Mouse (Mus musculus): ENCODE data around the gene Eefsec. TPM values are rescaled to one million over a fixed set of nuclear protein-coding genes. Genes with fewer than 3 reads are reported as not detected.

Gene Eefsec
- polyA plus RNA-seq, 1 experiment from 2014 or later = 26.3 TPM

GRCm38 (mm10) chr6:88439056-88439455 is 7.3 kb downstream of the Eefsec start:
- ATAC-seq = no peak
- H3K36me3 ChIP-seq (ENCODE audit: control insufficient read depth, insufficient read depth, low read length) = no peaks in the 10 kb centered on the region
- no peak overlapping the region for H3K27ac ChIP-seq (ENCODE audit: low read length)
- 74% methylated on average over 4 of the region's 4 CpGs for WGBS
- H3K27me3 ChIP-seq (ENCODE audit: control insufficient read depth, insufficient read depth, low read depth, low read length) = no peaks in the 10 kb centered on the region
- no peak overlapping the region for H3K4me3 ChIP-seq (ENCODE audit: low read depth, low read length)
- H3K4me1 ChIP-seq (ENCODE audit: control insufficient read depth, insufficient read depth, low read length) = no peaks in the 10 kb centered on the region
- no peaks in the 10 kb centered on the region for H3K9me3 ChIP-seq (replicated peaks; ENCODE audit: control insufficient read depth, low read length, poor library complexity, severe bottlenecking)
- H3K4me2 ChIP-seq (ENCODE audit: low read length) = no peak overlapping the region
- H3K9ac ChIP-seq (ENCODE audit: low read depth, low read length) = no peak overlapping the region

- Histone ChIP-seq H3K4me3 (ENCODE audit: low read depth, low read length) (no peak overlapping the region), H3K36me3 (ENCODE audit: control insufficient read depth, insufficient read depth, low read length) (no peaks in the 10 kb centered on the region), H3K9me3 (replicated peaks; ENCODE audit: control insufficient read depth, low read length, poor library complexity, severe bottlenecking) (no peaks in the 10 kb centered on the region), H3K9ac (ENCODE audit: low read depth, low read length) (no peak overlapping the region), H3K4me2 (ENCODE audit: low read length) (no peak overlapping the region), H3K4me1 (ENCODE audit: control insufficient read depth, insufficient read depth, low read length) (no peaks in the 10 kb centered on the region), H3K27ac (ENCODE audit: low read length) (no peak overlapping the region), H3K27me3 (ENCODE audit: control insufficient read depth, insufficient read depth, low read depth, low read length) (no peaks in the 10 kb centered on the region)
- WGBS = 93% methylated on average over 7 of the region's 7 CpGs
- no peak for ATAC-seq
Observed at GRCm38 (mm10) chr6:88435609-88436008, 10.7 kb downstream of the Eefsec start.

DNA sequence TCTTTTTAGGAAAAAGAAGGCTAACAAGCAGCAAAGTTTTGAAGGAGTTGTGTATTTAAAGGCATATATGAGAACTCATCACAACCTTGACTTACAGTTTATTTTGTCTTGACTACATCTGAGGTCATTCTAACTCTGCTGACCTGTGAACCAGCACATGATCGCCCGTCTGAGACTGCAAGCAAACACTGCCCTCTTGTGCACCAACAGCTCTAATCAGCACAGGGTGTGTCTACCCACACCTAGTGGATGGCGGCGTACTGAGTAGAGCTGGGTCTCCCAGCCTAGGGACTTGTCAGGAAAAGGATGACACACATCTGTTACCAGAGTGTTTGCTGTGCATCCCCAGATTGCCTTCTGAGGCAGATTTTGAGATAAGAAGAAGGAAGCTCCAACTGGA is 15.1 kb downstream of the Eefsec start:
- no peaks in the 10 kb centered on the region for H3K4me1 ChIP-seq (ENCODE audit: control insufficient read depth, insufficient read depth, low read length)
- H3K27me3 ChIP-seq (ENCODE audit: control insufficient read depth, insufficient read depth, low read depth, low read length) = no peaks in the 10 kb centered on the region
- no peak overlapping the region for H3K4me2 ChIP-seq (ENCODE audit: low read length)
- H3K4me3 ChIP-seq (ENCODE audit: low read depth, low read length) = no peak overlapping the region
- H3K9me3 ChIP-seq (replicated peaks; ENCODE audit: control insufficient read depth, low read length, poor library complexity, severe bottlenecking) = no peaks in the 10 kb centered on the region
- no peak for ATAC-seq
- no peak overlapping the region for H3K9ac ChIP-seq (ENCODE audit: low read depth, low read length)
- no peak overlapping the region for H3K27ac ChIP-seq (ENCODE audit: low read length)
- WGBS = 33% methylated on average over 4 of the region's 4 CpGs
- no peaks in the 10 kb centered on the region for H3K36me3 ChIP-seq (ENCODE audit: control insufficient read depth, insufficient read depth, low read length)

- ATAC-seq = no peak
- no peak overlapping the region for H3K9ac ChIP-seq (ENCODE audit: low read depth, low read length)
- H3K27me3 ChIP-seq (ENCODE audit: control insufficient read depth, insufficient read depth, low read depth, low read length) = no peaks in the 10 kb centered on the region
- H3K36me3 ChIP-seq (ENCODE audit: control insufficient read depth, insufficient read depth, low read length) = no peaks in the 10 kb centered on the region
- WGBS = 50% methylated on average over 7 of the region's 7 CpGs
- H3K4me2 ChIP-seq (ENCODE audit: low read length) = no peak overlapping the region
- H3K4me3 ChIP-seq (ENCODE audit: low read depth, low read length) = no peak overlapping the region
- H3K27ac ChIP-seq (ENCODE audit: low read length) = no peak overlapping the region
- no peaks in the 10 kb centered on the region for H3K9me3 ChIP-seq (replicated peaks; ENCODE audit: control insufficient read depth, low read length, poor library complexity, severe bottlenecking)
- H3K4me1 ChIP-seq (ENCODE audit: control insufficient read depth, insufficient read depth, low read length) = 0 out of 2 replicates have a peak, but pooled peaks cover 2% of the 10 kb centered on the region
Observed at GRCm38 (mm10) chr6:88416130-88416758, 30.1 kb downstream of the Eefsec start.

DNA sequence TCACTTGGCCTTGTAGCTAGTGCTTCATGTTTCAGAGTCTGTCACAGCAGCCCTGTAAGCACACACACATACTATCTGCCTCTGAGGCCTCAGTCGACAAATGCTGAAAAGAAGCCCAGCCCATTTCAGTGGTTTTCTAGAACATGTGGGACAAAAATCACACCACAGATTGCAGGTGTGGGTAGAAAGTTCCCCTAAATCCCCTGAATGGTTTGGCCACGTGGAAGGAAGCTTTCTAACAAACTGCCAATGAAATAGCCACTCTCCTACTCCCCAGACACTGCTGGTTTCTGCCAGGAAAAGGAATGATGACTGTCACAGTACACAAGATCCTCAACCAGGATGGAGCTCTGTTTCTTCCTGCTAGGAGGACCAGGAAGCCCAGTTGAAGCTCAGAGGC is 33.7 kb downstream of the Eefsec start:
- Histone ChIP-seq H3K9ac (ENCODE audit: low read depth, low read length) (0 out of 2 replicates have a peak overlapping the region, but pooled peaks have one; percentile 10), H3K4me1 (ENCODE audit: control insufficient read depth, insufficient read depth, low read length) (0 out of 2 replicates have a peak, but pooled peaks cover 2% of the 10 kb centered on the region), H3K4me3 (ENCODE audit: low read depth, low read length) (no peak overlapping the region), H3K36me3 (ENCODE audit: control insufficient read depth, insufficient read depth, low read length) (no peaks in the 10 kb centered on the region), H3K27ac (ENCODE audit: low read length) (no peak overlapping the region), H3K9me3 (replicated peaks; ENCODE audit: control insufficient read depth, low read length, poor library complexity, severe bottlenecking) (no peaks in the 10 kb centered on the region), H3K27me3 (ENCODE audit: control insufficient read depth, insufficient read depth, low read depth, low read length) (no peaks in the 10 kb centered on the region), H3K4me2 (ENCODE audit: low read length) (no peak overlapping the region)
- no peak for ATAC-seq
- 75% methylated on average over 2 of the region's 2 CpGs for WGBS

DNA sequence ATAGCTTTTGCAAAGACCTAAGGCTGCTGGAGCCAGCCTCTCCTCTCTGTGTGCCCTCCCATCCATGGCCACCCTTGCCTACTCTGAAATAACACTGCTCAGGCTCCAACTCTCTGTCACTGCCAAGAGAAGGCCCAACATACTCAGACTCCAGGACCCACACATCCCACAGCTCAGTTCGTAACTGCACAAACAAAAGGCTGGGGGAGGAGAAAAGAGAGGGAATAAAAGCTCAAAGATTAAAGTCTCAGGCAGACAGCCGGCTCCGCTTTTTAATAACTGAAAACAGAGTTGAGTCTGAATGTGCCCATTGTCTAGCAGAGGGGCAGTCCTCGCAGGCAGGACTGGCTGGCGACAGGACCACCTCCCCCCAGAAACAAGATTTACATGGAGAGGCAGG is 36.8 kb downstream of the Eefsec start:
- Histone ChIP-seq H3K9me3 (replicated peaks; ENCODE audit: control insufficient read depth, low read length, poor library complexity, severe bottlenecking) (no peaks in the 10 kb centered on the region), H3K4me3 (ENCODE audit: low read depth, low read length) (no peak overlapping the region), H3K27ac (ENCODE audit: low read length) (no peak overlapping the region), H3K4me1 (ENCODE audit: control insufficient read depth, insufficient read depth, low read length) (no peaks in the 10 kb centered on the region), H3K27me3 (ENCODE audit: control insufficient read depth, insufficient read depth, low read depth, low read length) (no peaks in the 10 kb centered on the region), H3K36me3 (ENCODE audit: control insufficient read depth, insufficient read depth, low read length) (no peaks in the 10 kb centered on the region), H3K9ac (ENCODE audit: low read depth, low read length) (no peak overlapping the region), H3K4me2 (ENCODE audit: low read length) (no peak overlapping the region)
- 8% methylated on average over 5 of the region's 5 CpGs for WGBS
- no peak for ATAC-seq

DNA sequence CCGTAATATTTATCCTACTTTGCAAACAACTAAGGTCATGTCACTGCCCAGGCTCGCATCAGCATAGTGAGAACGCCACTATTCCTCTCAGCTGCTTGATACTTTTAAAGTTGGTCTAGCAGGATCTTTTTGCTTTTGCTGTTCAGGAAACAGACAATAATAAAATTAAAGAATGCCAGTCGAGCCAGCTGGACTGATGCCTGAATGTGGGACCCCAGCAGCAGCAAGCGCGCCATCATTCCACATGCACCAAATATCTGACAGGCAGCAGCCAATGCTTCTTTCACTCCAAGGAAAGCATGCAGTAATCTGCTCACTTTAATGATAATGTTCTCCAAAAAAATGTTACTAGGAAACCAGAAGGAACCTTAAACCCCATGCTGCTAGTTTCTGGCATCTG is 45.9 kb downstream of the Eefsec start:
- no peaks in the 10 kb centered on the region for H3K9me3 ChIP-seq (replicated peaks; ENCODE audit: control insufficient read depth, low read length, poor library complexity, severe bottlenecking)
- no peak overlapping the region for H3K4me2 ChIP-seq (ENCODE audit: low read length)
- H3K4me1 ChIP-seq (ENCODE audit: control insufficient read depth, insufficient read depth, low read length) = no peaks in the 10 kb centered on the region
- 85% methylated on average over 6 of the region's 6 CpGs for WGBS
- no peak overlapping the region for H3K9ac ChIP-seq (ENCODE audit: low read depth, low read length)
- ATAC-seq = no peak
- no peaks in the 10 kb centered on the region for H3K36me3 ChIP-seq (ENCODE audit: control insufficient read depth, insufficient read depth, low read length)
- H3K27ac ChIP-seq (ENCODE audit: low read length) = no peak overlapping the region
- no peaks in the 10 kb centered on the region for H3K27me3 ChIP-seq (ENCODE audit: control insufficient read depth, insufficient read depth, low read depth, low read length)
- no peak overlapping the region for H3K4me3 ChIP-seq (ENCODE audit: low read depth, low read length)

- Histone ChIP-seq H3K9ac (ENCODE audit: low read depth, low read length) (no peak overlapping the region), H3K9me3 (replicated peaks; ENCODE audit: control insufficient read depth, low read length, poor library complexity, severe bottlenecking) (no peaks in the 10 kb centered on the region), H3K27ac (ENCODE audit: low read length) (no peak overlapping the region), H3K4me1 (ENCODE audit: control insufficient read depth, insufficient read depth, low read length) (no peaks in the 10 kb centered on the region), H3K4me2 (ENCODE audit: low read length) (no peak overlapping the region), H3K36me3 (ENCODE audit: control insufficient read depth, insufficient read depth, low read length) (no peaks in the 10 kb centered on the region), H3K27me3 (ENCODE audit: control insufficient read depth, insufficient read depth, low read depth, low read length) (no peaks in the 10 kb centered on the region), H3K4me3 (ENCODE audit: low read depth, low read length) (no peak overlapping the region)
- WGBS = 68% methylated on average over 2 of the region's 2 CpGs
- no peak for ATAC-seq
Observed at GRCm38 (mm10) chr6:88397985-88398384, 48.4 kb downstream of the Eefsec start.

DNA sequence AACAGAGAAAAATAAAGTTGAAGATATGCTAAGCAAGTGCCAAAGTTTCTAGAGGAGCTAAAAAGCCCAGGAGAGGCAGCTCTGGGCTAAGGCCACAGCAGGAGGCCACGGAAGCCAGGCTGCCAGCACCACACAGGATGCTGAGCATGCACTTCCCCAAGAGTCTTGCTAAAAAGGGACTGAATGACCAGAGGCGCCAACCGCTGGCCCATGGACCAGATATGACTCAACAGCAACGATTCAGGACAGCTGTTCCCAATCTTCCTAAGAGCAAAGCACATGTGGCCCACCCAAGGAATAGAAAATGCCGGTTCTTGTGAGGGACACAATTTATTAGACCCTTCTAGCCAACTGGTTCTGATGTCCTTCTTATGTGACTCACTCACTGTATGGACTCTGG is 57.4 kb downstream of the Eefsec start:
- H3K9me3 ChIP-seq (replicated peaks; ENCODE audit: control insufficient read depth, low read length, poor library complexity, severe bottlenecking) = no peaks in the 10 kb centered on the region
- H3K4me1 ChIP-seq (ENCODE audit: control insufficient read depth, insufficient read depth, low read length) = peaks cover 12% of the 10 kb centered on the region
- H3K9ac ChIP-seq (ENCODE audit: low read depth, low read length) = no peak overlapping the region
- H3K36me3 ChIP-seq (ENCODE audit: control insufficient read depth, insufficient read depth, low read length) = no peaks in the 10 kb centered on the region
- 67% methylated on average over 5 of the region's 5 CpGs for WGBS
- no peak overlapping the region for H3K4me2 ChIP-seq (ENCODE audit: low read length)
- 0 out of 2 replicates have a peak overlapping the region, but pooled peaks have one; percentile 15 for H3K27ac ChIP-seq (ENCODE audit: low read length)
- no peaks in the 10 kb centered on the region for H3K27me3 ChIP-seq (ENCODE audit: control insufficient read depth, insufficient read depth, low read depth, low read length)
- ATAC-seq = no peak
- H3K4me3 ChIP-seq (ENCODE audit: low read depth, low read length) = no peak overlapping the region
